Mouse (Mus musculus): ENCODE results near the gene Rnf31. TPM values are rescaled to one million over a fixed set of nuclear protein-coding genes. Genes with fewer than 3 reads are reported as not detected.

The Rnf31 gene
- polyA plus RNA-seq, 1 experiment from 2014 or later: 18.2 TPM

DNA sequence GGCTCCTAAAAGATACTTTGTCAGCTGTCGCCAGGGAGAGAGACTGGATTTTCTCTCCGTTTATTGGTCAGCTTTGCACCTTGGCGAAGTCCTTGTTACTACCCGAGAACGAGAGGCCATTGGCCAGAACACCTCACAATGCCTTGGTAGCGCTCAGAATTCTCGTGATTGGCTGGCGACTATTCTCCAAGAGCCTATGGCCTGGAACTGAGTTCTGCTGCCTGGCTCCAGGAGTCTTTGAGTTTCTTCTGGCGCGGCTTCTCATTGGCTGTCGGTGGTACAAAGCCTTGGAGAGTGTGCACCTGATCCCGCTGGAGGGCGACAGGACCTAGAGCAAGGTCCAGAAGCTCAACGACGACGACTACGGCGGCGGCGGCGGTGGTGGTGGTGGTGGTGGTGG, 26.3 kb downstream of the Rnf31 start, which contains the start of gene Rec8:
Gene Rec8, plus strand, starts transcription at position 216 of the 400 bp plus-strand sequence.
- H3K27ac ChIP-seq (ENCODE audit: low read depth, low read length): no peak within 1 kb of the TSS
- no peaks in the 10 kb centered on the region for H3K27me3 ChIP-seq (replicated peaks; ENCODE audit: control insufficient read depth, insufficient read depth, low read length)
- ATAC-seq: peak; percentile 88
- peak within 1 kb of the TSS; percentile 34 for H3K4me3 ChIP-seq (ENCODE audit: low read depth, low read length)
- H3K4me1 ChIP-seq (replicated peaks; ENCODE audit: control insufficient read depth, insufficient read depth, low read length): 0 out of 2 replicates have a peak, but pooled peaks cover 4% of the 10 kb centered on the region
- WGBS: 20% methylated on average over 21 of the region's 21 CpGs
- H3K9me3 ChIP-seq (ENCODE audit: control insufficient read depth): no peaks in the 10 kb centered on the region
- peaks cover 2% of the 10 kb centered on the region; the same call in 1 of the 2 replicates for H3K36me3 ChIP-seq (ENCODE audit: control insufficient read depth, insufficient read depth)
- peak; percentile 55 for TF ChIP-seq CTCF (IDR thresholded peaks at IDR 0.05; ENCODE audit: low read depth)
- peak within 1 kb of the TSS; percentile 40 for H3K9ac ChIP-seq (ENCODE audit: low read depth, low read length)
- peak within 1 kb of the TSS; percentile 59 for H3K4me2 ChIP-seq (replicated peaks; ENCODE audit: low read depth)

DNA sequence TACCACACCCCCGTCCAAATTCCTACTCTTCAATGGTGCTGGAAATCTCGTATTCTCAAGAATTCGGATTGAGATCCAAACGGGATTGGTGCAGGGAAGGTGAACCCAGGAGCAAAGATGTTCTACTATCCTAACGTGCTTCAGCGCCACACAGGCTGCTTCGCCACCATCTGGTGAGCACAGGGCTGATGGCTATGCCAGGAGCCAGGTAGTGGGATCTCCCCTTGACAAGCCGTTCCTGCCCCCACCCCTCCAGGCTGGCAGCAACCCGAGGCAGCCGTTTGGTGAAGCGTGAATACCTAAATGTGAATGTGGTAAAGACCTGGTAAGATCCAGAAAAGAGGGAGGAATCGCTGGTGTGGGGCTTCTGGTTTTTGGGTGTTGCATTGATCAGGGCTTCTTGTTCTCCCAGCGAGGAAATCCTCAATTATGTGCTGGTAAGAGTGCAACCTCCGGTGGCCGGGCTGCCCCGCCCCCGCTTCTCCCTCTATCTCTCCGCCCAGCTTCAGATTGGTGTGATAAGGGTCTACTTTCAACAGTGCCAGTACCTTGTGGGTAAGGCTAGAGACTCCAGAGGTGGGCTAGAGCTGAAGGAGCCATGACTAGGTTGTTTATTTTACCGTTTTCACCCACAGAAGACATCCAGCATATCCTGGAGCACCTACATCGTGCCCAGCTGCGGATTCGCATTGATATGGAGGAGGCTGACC, 27.1 kb downstream of the Rnf31 start:
- no peak for TF ChIP-seq CTCF (IDR thresholded peaks at IDR 0.05; ENCODE audit: low read depth)
- H3K4me3 ChIP-seq (ENCODE audit: low read depth, low read length): peak overlapping the region; percentile 34

DNA sequence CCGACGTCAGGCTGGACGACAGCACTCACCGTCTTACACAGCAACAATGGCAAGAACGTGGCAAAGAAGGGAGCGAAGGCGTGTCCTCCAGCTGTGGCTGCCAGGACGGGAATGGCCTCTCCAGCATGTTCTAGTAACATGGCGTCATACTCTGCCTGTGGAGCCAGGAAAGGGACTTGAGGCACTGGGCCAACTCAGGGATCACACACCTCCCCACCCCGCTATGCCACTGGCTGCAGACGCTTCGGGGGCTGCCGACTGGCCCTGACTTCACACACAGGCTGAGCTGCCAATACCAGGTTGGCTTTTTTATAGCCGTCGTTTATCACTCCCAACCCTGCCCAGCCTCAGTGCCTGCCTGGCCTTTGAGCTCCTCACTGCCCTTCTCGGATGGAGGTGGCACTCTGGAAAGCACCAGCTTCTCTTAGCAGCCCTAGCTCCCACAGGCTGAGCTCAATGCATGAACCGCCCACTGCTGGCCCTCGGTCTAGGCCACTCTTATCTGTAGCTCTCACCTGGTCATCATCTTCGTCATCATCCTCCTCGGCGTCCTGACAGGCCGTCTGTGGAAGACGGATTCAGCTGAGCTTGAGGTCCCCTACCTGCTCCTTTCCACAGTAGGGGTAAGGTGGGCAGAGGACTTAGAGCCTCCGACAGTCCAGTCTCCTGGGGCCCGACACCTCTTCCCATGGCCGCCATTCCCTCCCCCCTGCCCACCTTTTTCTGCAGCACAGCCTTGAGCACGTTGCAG, 36.7 kb downstream of the Rnf31 start:
- Histone ChIP-seq H3K9me3 (ENCODE audit: control insufficient read depth) (no peaks in the 10 kb centered on the region), H3K9ac (ENCODE audit: low read depth, low read length) (no peak overlapping the region), H3K4me2 (replicated peaks; ENCODE audit: low read depth) (no peak overlapping the region), H3K27ac (ENCODE audit: low read depth, low read length) (0 out of 2 replicates have a peak overlapping the region, but pooled peaks have one; percentile 7), H3K4me3 (ENCODE audit: low read depth, low read length) (no peak overlapping the region), H3K36me3 (ENCODE audit: control insufficient read depth, insufficient read depth) (peaks cover 83% of the 10 kb centered on the region), H3K4me1 (replicated peaks; ENCODE audit: control insufficient read depth, insufficient read depth, low read length) (no peaks in the 10 kb centered on the region), H3K27me3 (replicated peaks; ENCODE audit: control insufficient read depth, insufficient read depth, low read length) (no peaks in the 10 kb centered on the region)
- ATAC-seq: no peak
- WGBS: 75% methylated on average over 27 of the region's 27 CpGs
- no peak for TF ChIP-seq CTCF (IDR thresholded peaks at IDR 0.05; ENCODE audit: low read depth)

More for the DNA sequence above, 27.1 kb downstream of the Rnf31 start:
- Histone ChIP-seq H3K36me3 (ENCODE audit: control insufficient read depth, insufficient read depth) (peaks cover 2% of the 10 kb centered on the region; the same call in 1 of the 2 replicates), H3K9ac (ENCODE audit: low read depth, low read length) (peak overlapping the region; percentile 40), H3K27ac (ENCODE audit: low read depth, low read length) (no peak overlapping the region), H3K9me3 (ENCODE audit: control insufficient read depth) (no peaks in the 10 kb centered on the region), H3K27me3 (replicated peaks; ENCODE audit: control insufficient read depth, insufficient read depth, low read length) (no peaks in the 10 kb centered on the region), H3K4me2 (replicated peaks; ENCODE audit: low read depth) (peak overlapping the region; percentile 59), H3K4me1 (replicated peaks; ENCODE audit: control insufficient read depth, insufficient read depth, low read length) (0 out of 2 replicates have a peak, but pooled peaks cover 4% of the 10 kb centered on the region)
- ATAC-seq: no peak
- 26% methylated on average over 22 of the region's 22 CpGs for WGBS

DNA sequence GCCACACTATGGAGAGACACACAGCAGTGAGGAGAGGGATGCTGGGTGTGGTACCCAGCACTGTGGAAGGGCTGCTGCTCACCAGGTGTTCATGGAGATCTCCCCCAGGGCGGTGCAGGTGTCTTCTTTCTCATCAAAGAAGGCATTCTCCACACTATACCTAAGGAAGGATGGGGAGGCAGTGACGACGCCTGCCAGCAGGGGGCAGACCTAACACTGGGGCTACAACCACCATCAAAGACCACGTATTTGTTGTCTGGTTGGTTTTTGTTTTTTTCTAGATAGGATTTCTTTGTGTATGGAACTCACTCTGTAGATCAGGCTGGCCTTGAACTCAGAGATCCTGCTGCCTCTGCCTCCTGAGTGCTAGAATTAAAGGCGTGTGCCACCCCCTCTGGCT, 37.8 kb downstream of the Rnf31 start:
- ATAC-seq: no peak
- no peaks in the 10 kb centered on the region for H3K4me1 ChIP-seq (replicated peaks; ENCODE audit: control insufficient read depth, insufficient read depth, low read length)
- WGBS: 50% methylated on average over 5 of the region's 5 CpGs
- H3K4me2 ChIP-seq (replicated peaks; ENCODE audit: low read depth): no peak overlapping the region
- H3K9ac ChIP-seq (ENCODE audit: low read depth, low read length): no peak overlapping the region
- no peak overlapping the region for H3K4me3 ChIP-seq (ENCODE audit: low read depth, low read length)
- H3K9me3 ChIP-seq (ENCODE audit: control insufficient read depth): no peaks in the 10 kb centered on the region
- H3K27me3 ChIP-seq (replicated peaks; ENCODE audit: control insufficient read depth, insufficient read depth, low read length): no peaks in the 10 kb centered on the region
- H3K27ac ChIP-seq (ENCODE audit: low read depth, low read length): no peak overlapping the region
- H3K36me3 ChIP-seq (ENCODE audit: control insufficient read depth, insufficient read depth): peaks cover 92% of the 10 kb centered on the region
- TF ChIP-seq CTCF (IDR thresholded peaks at IDR 0.05; ENCODE audit: low read depth): peak; percentile 88

DNA sequence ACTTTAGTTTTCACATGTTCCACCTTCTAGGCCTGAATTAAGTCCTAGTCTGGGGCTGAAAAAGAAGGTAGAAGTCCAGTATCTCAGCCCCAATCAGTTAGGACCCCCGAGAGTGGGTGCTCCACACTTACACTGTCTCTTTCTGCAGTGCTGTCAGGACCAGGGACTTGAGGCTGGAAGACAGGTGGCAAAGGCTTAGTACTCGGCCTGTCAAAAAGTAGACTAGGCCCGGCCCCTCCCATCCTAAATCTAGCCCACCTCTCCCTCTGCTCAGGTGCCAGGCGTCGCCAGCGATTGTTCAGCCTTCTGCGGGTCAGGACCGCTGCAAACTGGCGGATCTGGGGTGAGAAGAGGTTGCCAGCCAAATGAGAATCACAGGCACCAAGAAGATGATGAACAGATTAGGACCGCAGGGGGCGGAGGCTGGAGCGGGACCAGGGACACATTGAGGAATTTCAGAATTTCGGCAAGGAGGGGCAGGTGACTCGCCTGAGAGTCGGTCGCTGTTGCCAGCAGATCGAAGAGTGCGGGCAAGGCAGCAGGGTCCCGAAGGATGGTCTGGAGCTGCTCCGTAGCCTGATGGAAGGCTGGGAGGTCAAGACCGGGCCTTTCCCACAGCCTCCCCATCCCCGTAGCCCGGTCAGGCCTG, 43.5 kb downstream of the Rnf31 start:
- peak; percentile 28 for ATAC-seq
- H3K9me3 ChIP-seq (ENCODE audit: control insufficient read depth): no peaks in the 10 kb centered on the region
- H3K9ac ChIP-seq (ENCODE audit: low read depth, low read length): peak overlapping the region; percentile 68
- H3K4me3 ChIP-seq (ENCODE audit: low read depth, low read length): peak overlapping the region; percentile 58
- no peaks in the 10 kb centered on the region for H3K27me3 ChIP-seq (replicated peaks; ENCODE audit: control insufficient read depth, insufficient read depth, low read length)
- H3K36me3 ChIP-seq (ENCODE audit: control insufficient read depth, insufficient read depth): peaks cover 66% of the 10 kb centered on the region
- 0 out of 2 replicates have a peak overlapping the region, but pooled peaks have one; percentile 15 for H3K27ac ChIP-seq (ENCODE audit: low read depth, low read length)
- peak overlapping the region; percentile 98 for H3K4me2 ChIP-seq (replicated peaks; ENCODE audit: low read depth)
- peaks cover 5% of the 10 kb centered on the region; the same call in 1 of the 2 replicates for H3K4me1 ChIP-seq (replicated peaks; ENCODE audit: control insufficient read depth, insufficient read depth, low read length)
- 5% methylated on average over 23 of the region's 23 CpGs for WGBS
- TF ChIP-seq CTCF (IDR thresholded peaks at IDR 0.05; ENCODE audit: low read depth): peak; percentile 15; the same call in 1 of the 2 replicates

All from intestine, postnatal 0 days (tissue).